Mouse (Mus musculus): ENCODE data around the gene Btbd35f12. TPM values are rescaled to one million over a fixed set of nuclear protein-coding genes. Genes with fewer than 3 reads are reported as not detected.
"Not testable (repeated sequence)": the region's sequence is repeated elsewhere in the genome, so short reads cannot be mapped to it uniquely, and the experiment has no call there.

The Btbd35f12 gene
- polyA plus RNA-seq (2016; fragmentation: Nextera tagmentation; extraction: Ambion mirVana): not detected in 2 replicates

DNA sequence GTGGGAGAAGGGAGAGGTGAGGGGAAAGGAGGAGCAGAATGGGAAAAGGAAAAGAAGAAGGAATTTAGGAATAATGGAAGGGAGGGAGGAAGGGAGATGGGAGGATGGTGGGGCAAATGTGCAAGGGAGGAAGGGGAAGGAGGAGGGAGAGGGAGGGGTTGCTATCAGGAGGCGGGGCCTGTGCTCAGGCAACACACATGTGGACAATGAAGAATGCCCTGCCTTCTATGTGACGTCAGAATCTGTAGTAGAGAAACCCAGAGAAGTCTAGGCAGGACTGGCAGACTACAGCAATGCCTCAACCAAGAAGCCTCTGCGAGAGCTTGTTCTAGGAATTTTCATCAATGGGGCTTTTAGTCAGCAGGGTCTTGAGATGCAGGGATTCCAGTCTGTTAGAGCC is at the start of gene Btbd35f12:
Btbd35f12 (plus strand) TSS at position 301 of the 400 bp plus-strand sequence.
- not testable (repeated sequence) for H3K4me3 ChIP-seq; H3K4me2 ChIP-seq; ATAC-seq; H3K27ac ChIP-seq; H3K9ac ChIP-seq; H3K4me1 ChIP-seq; H3K9me3 ChIP-seq (replicated peaks); H3K27me3 ChIP-seq (replicated peaks); H3K36me3 ChIP-seq
- WGBS (ENCODE audit: insufficient replicate concordance): no CpG with 5 or more reads among the region's 3 CpGs

DNA sequence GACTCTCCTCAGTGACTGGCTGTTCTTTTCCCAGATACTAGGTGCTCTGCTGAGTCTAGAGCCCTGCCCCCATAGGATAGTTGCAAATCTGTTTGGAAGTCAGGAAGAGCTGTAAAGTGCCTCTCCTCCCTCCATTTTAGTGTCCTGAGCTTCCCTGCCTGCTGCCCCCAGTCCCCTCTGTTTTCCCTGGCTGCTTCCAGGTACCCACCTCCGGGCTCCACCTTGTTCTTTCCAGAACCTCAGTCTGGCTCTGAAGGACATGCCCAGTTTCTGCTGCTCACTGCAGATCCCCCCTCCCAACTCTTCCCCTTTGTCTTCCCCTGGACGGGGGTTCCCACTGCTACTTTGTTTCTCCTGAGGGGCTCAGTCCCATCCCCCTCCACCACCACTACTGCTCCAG is 40.1 kb downstream of the Btbd35f12 start:
- H3K4me2 ChIP-seq; H3K4me1 ChIP-seq; H3K4me3 ChIP-seq; H3K36me3 ChIP-seq; H3K27me3 ChIP-seq (replicated peaks); H3K9ac ChIP-seq; ATAC-seq; H3K9me3 ChIP-seq (replicated peaks); H3K27ac ChIP-seq: not testable (repeated sequence)
- WGBS (ENCODE audit: insufficient replicate concordance): 71% methylated on average over 2 of the region's 2 CpGs

Other genes starting within 250 kb of the Btbd35f12 start
- not detected in 2 replicates for gene Spin2-ps6, start 78.5 kb upstream of the Btbd35f12 start, polyA plus RNA-seq (2016; fragmentation: Nextera tagmentation; extraction: Ambion mirVana)